Mouse (Mus musculus): ENCODE data around the gene Olfml2a. TPM values are rescaled to one million over a fixed set of nuclear protein-coding genes. Genes with fewer than 3 reads are reported as not detected.

Olfml2a gene
- total RNA-seq (2021) = 1 to 10 TPM; 2.0 to 2.1 TPM

GRCm38 (mm10) chr2:38931851-38932667, at the start of gene Olfml2a:
Gene Olfml2a (plus strand): TSS chr2:38931978.
- intact Hi-C loops (cut with DNase I) = no loop called here
- peak; percentile 50 to 59 for DNase-seq (ENCODE audit: low spot score in 2 of 2)

- intact Hi-C loops (cut with DNase I) = no loop called here
- DNase-seq (ENCODE audit: low spot score in 2 of 2) = no peak
Measured at GRCm38 (mm10) chr2:38902866-38903265, 28.9 kb upstream of the Olfml2a start.

GRCm38 (mm10) chr2:38904290-38904689, 27.5 kb upstream of the Olfml2a start:
- DNase-seq (ENCODE audit: low spot score in 2 of 2) = no peak
- intact Hi-C loops (cut with DNase I) = no loop called here

DNA sequence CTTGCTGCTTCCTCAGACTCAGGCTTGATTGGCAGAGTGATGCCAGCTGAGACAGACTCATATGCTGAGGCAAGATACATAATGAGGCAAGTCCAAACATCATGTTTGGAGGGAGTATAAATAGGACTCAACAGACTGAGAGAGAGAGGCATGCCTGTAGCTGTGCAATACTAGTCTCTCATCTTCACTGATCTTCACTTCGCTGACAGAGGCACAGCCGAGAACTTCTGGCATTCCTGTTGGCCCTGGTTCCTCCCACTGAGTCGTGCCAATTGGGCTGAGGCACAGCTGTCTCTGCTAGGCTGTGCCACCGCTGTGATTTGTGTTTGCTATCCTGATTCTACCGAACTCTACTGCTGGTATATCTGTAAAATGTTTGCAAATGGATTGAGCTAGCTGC, 25.7 kb upstream of the Olfml2a start:
- peak; percentile 35 to 38 for DNase-seq (ENCODE audit: low spot score in 2 of 2)
- intact Hi-C loops (cut with DNase I) = no loop called here

DNA sequence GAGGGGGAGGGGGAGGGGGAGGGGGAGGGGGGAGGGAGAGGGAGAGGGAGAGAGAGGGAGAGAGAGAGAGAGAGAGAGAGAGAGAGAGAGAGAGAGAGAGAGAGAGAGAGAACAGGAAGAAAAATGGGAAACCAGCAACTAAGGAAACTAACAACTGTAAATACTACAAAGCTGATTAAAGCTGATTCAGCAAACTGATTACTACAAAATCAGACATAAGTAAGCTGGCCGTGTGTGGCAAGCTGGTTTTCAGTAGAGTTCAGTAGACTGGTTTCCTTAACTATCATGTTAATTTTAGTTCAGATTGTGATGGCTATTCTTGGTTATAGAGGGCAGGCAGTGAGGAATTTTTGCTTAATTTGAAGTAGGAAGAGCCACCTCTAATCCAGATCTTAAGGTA, 23.2 kb upstream of the Olfml2a start:
- intact Hi-C loops (cut with DNase I) = no loop called here

DNA sequence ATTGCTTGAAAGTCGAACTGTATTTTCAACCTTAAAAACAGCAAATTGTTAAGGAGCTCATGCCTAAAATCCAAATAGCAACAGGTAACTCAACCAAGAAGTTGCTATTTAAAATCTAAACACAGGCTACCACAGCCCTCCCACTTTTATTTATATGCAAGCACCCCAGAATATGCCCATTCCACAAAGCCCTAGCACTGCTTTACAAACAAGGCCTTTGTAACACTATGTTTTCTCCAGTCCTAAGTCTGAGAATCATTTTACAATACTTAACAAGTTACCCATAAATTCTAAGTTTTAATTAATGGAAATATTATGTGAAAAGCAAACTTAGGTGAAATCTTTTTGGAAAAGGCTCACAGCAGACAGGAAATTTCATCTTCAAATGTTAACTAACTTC, 17.3 kb upstream of the Olfml2a start:
- intact Hi-C loops (cut with DNase I) = no loop called here
- no peak for DNase-seq (ENCODE audit: low spot score in 2 of 2)

More for the DNA sequence above, 23.2 kb upstream of the Olfml2a start:
- no peak for DNase-seq (ENCODE audit: low spot score in 2 of 2)

DNA sequence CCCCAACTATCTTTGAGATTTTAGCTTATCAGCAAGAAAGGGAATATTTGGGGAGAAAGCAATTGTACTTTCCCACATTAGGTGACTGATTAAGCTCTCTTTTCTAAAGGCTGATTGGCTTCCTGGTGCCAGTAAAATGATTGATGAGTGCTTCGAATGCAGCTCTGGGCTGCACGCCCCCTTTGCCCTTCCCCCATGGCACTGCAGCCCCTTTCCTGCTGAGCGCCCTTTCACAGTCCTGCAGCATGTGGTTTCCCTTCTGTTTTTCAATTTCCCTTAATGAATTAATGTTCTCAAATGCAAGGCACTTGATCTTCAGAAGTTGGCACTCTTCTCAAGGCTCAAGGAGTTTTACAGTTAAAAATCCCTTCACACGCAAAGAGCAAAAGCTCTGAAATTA, 16.8 kb upstream of the Olfml2a start:
- no peak for DNase-seq (ENCODE audit: low spot score in 2 of 2)
- intact Hi-C loops (cut with DNase I) = no loop called here

DNA sequence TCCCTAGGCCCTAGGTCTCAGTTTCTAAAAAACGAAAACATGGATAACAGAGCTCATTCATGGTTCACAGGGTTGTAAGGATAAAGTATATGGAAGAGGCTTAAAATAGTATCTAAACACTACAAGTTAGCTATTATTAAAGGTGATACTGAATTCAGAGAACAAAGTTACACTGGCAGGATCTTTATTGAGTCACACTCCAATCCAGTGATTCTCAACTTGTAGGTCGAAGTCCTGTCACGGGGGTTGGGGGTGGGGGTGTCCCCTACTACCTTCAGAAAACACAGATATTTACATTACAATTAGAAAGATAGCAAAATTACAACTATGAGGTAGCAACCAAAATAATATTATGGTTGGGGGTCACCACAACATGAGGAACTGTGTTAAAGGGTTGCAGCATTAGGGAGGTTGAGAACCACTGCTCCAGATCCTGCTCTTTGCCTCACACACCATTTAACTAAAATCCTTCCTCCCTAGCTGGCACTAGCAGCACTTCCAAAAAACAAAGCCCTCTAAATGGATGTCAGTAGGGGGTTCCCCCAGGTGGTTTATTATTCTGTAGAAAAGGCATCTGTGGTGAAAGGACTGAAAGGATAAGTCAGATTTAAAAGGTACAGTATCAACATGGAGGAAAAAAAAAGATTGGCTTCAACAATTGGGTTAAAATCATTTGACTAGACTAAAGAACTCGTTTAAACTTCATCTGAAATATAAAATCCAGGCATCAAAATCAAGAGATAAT, 14.7 kb upstream of the Olfml2a start:
- DNase-seq (ENCODE audit: low spot score in 2 of 2) = no peak
- intact Hi-C loops (cut with DNase I) = no loop called here

DNA sequence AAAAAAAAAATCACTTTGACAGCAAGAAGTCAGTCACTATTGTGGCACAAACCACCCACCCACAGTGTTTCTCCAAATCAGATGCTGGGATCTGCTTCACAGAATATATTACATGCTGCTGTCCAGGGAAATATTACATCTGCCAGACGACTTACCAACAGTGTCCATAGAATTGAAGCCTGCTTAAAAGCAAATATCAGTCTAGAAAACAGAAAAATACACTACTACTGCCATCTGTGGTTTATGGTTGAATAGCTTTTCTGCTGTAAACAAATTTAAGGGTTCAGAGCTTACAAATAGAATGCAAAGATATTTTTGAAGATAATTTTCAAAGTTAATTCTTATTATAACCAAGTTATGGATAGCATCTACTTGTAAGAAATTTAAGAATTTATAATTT, 10.4 kb upstream of the Olfml2a start:
- intact Hi-C loops (cut with DNase I) = no loop called here
- no peak for DNase-seq (ENCODE audit: low spot score in 2 of 2)

DNA sequence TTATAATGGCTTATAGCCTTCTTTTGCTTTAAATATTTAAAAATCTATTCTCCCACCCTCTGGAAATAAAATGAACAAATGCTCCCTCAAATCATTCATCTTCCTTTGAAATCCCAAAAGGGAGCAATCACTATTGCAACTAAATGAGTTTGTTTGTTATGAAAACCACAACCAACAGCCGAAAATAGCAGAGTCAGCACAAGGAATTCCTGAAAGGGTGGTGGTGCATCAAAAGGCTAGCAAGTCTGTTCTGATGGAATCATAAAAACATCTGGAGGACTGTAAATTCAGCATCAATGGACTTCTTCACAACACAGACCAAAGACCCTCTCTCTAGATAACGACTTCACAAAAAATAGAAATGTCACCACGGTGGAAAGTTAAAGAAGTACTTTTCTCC, 8.3 kb upstream of the Olfml2a start:
- no peak for DNase-seq (ENCODE audit: low spot score in 2 of 2)
- intact Hi-C loops (cut with DNase I) = no loop called here

- no peak for DNase-seq (ENCODE audit: low spot score in 2 of 2)
- intact Hi-C loops (cut with DNase I) = no loop called here
Measured at GRCm38 (mm10) chr2:38923911-38924310, 7.9 kb upstream of the Olfml2a start.

DNA sequence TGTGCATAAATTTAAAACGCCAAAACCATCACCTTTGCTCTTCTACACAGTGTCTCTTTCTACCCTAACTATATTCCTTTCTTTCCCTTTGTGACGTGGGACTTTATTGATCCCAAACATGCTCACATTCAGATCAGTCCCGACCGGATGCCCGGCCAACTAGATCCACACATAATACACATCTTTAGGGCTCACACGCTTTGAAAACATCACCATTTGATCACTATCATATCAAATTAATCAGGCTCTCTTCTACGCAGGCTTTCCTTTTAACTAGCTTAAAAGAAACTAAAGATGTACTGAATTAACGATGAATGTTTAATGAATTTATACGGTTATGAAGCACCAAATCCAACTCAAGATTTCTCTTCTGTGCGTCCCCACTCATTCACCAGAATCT, 7.2 kb upstream of the Olfml2a start:
- intact Hi-C loops (cut with DNase I) = no loop called here
- DNase-seq (ENCODE audit: low spot score in 2 of 2) = no peak

- intact Hi-C loops (cut with DNase I) = loop anchor here (1.0 kb wide), 1 partner anchor 73 kb away; no protein-coding TSS in a partner anchor
- peak; percentile 25 to 26 for DNase-seq (ENCODE audit: low spot score in 2 of 2)
Measured at GRCm38 (mm10) chr2:38925171-38926080, 6.4 kb upstream of the Olfml2a start.

- intact Hi-C loops (cut with DNase I) = loop anchor here (1.0 kb wide), 1 partner anchor 72 kb away; no protein-coding TSS in a partner anchor
Measured at GRCm38 (mm10) chr2:38926145-38926891, 5.5 kb upstream of the Olfml2a start.

DNA sequence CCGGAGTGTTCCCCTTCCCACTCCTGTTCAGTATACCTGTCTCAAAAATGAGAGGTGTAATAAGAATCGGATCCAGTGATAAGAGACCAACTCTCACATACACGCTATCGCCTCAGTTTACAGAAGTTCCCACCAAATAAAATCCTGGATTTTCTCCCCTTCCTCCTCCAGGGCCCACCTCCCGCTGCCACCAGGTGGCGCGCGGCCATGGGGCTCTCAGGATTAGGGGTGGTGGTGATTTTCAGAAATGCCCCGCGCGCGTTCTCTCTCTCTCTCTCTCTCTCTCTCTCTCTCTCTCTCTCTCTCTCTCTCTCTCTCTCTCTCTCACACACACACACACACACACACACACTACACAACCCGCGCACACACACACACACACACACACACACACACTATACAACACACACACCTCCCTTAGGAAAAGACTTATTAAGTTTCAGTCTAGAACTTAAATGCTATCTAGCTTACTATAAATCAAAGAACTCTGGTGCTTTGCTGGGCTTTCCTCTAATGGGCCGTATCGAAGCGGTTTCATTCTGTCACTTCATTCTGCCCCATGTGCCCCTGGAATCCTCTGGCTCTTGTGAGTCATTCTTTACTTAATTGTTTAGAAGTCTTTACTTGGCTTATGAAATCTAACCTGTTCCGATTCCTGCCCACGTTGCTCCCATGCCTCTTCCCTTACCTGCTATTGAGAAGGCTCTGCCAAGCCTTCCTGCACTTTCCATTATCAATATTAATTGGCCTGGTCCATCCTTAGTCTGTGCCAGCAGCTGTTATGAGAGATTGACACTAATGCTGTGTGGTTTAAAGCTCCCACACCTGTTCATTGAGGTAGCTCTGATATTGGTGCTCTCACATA, 4.4 kb upstream of the Olfml2a start, which contains the start of gene Nr6a1:
Gene Nr6a1, minus strand, starts transcription at position 574 of the 865 bp plus-strand sequence.
- intact Hi-C loops (cut with DNase I) = no loop called here
- peak; percentile 49 to 54 for DNase-seq (ENCODE audit: low spot score in 2 of 2)

More at GRCm38 (mm10) chr2:38926145-38926891, 5.5 kb upstream of the Olfml2a start:
- DNase-seq (ENCODE audit: low spot score in 2 of 2) = peak; percentile 91 to 92

GRCm38 (mm10) chr2:38930269-38930668, 1.5 kb upstream of the Olfml2a start:
- intact Hi-C loops (cut with DNase I) = no loop called here
- DNase-seq (ENCODE audit: low spot score in 2 of 2) = no peak

- no peak for DNase-seq (ENCODE audit: low spot score in 2 of 2)
- intact Hi-C loops (cut with DNase I) = no loop called here
Measured at GRCm38 (mm10) chr2:38933931-38934330, 2.2 kb downstream of the Olfml2a start.

GRCm38 (mm10) chr2:38934936-38935335, 3.2 kb downstream of the Olfml2a start:
- intact Hi-C loops (cut with DNase I) = no loop called here
- no peak for DNase-seq (ENCODE audit: low spot score in 2 of 2)
